Mouse (Mus musculus): Measurements from ENCODE around the gene Mroh8. TPM values are rescaled to one million over a fixed set of nuclear protein-coding genes. Genes with fewer than 3 reads are reported as not detected.

Mroh8 gene
- polyA plus RNA-seq (2015; fragmentation: Nextera tagmentation; extraction: Ambion mirVana): 0.09 and 0.21 TPM in 2 replicates

DNA sequence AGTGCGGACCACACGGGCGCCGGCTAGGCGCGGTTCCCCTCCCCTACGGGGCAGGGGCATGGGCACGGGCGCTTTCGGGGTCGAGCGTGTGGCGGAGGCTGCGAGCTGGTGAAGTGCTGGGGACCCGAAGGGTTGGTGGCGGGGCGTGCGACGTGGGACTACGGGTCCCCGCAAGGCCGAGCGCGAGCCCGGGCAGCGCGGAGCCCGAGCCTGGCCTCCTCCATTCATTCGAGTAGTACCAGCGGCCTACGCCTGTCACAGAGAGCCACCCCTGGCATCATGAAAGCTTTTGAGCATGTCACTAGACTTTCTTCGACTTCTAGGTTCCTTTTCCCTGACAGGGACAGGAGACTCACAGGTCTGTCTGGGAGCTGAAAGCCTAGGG lies at the start of gene Mroh8:
Mroh8 (minus strand) TSS at position 134 of the 385 bp plus-strand sequence.
- Histone ChIP-seq H3K9ac (ENCODE audit: low read depth, low read length) (peak within 1 kb of the TSS; percentile 89), H3K36me3 (ENCODE audit: control insufficient read depth, insufficient read depth) (peaks cover 16% of the 10 kb centered on the region; the same call in 1 of the 2 replicates), H3K4me2 (replicated peaks; ENCODE audit: low read depth) (peak within 1 kb of the TSS; percentile 75), H3K27me3 (replicated peaks; ENCODE audit: control insufficient read depth, insufficient read depth, low read length) (no peaks in the 10 kb centered on the region), H3K4me3 (ENCODE audit: low read depth, low read length) (peak within 1 kb of the TSS; percentile 94), H3K9me3 (ENCODE audit: control insufficient read depth) (no peaks in the 10 kb centered on the region), H3K27ac (ENCODE audit: low read depth, low read length) (peak within 1 kb of the TSS; percentile 92), H3K4me1 (replicated peaks; ENCODE audit: control insufficient read depth, insufficient read depth, low read length) (peaks cover 7% of the 10 kb centered on the region; the same call in 1 of the 2 replicates)
- peak; percentile 64 for ATAC-seq
- WGBS: 0% methylated on average over 30 of the region's 32 CpGs
- no peak for TF ChIP-seq CTCF (IDR thresholded peaks at IDR 0.05; ENCODE audit: low read depth)

DNA sequence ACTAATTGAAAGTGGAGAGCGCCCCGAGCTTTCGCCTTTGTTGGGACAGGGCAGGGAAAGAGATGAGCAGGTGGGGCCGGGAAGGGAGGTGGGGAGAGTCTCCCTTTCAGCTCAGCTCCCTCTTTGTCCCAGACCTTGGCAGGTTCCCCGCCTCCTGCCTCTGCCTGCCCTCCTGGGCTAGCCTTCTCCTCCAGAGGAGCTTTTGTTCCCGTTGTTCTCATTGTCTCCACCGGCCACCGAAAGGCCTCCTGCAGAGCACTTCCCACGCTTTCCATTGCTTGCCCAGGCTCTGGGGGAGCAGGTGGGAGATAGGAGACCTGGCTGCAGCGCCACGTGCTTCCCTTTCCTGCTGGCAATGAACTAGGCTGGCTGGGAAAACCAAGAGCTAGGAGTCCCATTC lies 49.2 kb upstream of the Mroh8 start:
- H3K4me1 ChIP-seq (replicated peaks; ENCODE audit: control insufficient read depth, insufficient read depth, low read length): no peaks in the 10 kb centered on the region
- H3K9me3 ChIP-seq (ENCODE audit: control insufficient read depth): no peaks in the 10 kb centered on the region
- no peak overlapping the region for H3K4me2 ChIP-seq (replicated peaks; ENCODE audit: low read depth)
- no peaks in the 10 kb centered on the region for H3K27me3 ChIP-seq (replicated peaks; ENCODE audit: control insufficient read depth, insufficient read depth, low read length)
- H3K36me3 ChIP-seq (ENCODE audit: control insufficient read depth, insufficient read depth): peaks cover 42% of the 10 kb centered on the region
- 61% methylated on average over 11 of the region's 11 CpGs for WGBS
- H3K9ac ChIP-seq (ENCODE audit: low read depth, low read length): no peak overlapping the region
- ATAC-seq: no peak
- no peak for TF ChIP-seq CTCF (IDR thresholded peaks at IDR 0.05; ENCODE audit: low read depth)
- no peak overlapping the region for H3K4me3 ChIP-seq (ENCODE audit: low read depth, low read length)
- H3K27ac ChIP-seq (ENCODE audit: low read depth, low read length): no peak overlapping the region

DNA sequence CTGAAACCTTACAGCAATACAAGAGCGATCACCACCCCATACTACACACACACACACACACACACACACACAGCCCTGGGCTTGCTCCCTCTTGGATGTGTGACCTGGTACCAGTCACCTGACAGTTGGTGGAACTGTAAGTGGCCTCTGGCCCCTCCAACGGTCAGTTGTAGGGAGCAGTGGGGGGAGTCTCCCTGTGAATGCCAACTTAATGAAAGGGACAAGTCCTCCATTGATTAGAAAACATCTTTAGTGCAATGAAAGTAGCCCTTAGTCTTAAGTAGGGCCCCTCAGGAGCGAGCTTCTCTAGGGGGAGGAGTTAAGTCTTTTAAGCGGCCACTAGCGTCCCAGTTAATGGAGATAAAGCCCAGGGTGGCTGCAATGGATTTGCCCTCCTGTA lies 48.8 kb upstream of the Mroh8 start:
- Histone ChIP-seq H3K4me2 (replicated peaks; ENCODE audit: low read depth) (no peak overlapping the region), H3K9ac (ENCODE audit: low read depth, low read length) (no peak overlapping the region), H3K4me1 (replicated peaks; ENCODE audit: control insufficient read depth, insufficient read depth, low read length) (no peaks in the 10 kb centered on the region), H3K27me3 (replicated peaks; ENCODE audit: control insufficient read depth, insufficient read depth, low read length) (no peaks in the 10 kb centered on the region), H3K9me3 (ENCODE audit: control insufficient read depth) (no peaks in the 10 kb centered on the region), H3K4me3 (ENCODE audit: low read depth, low read length) (no peak overlapping the region), H3K27ac (ENCODE audit: low read depth, low read length) (no peak overlapping the region), H3K36me3 (ENCODE audit: control insufficient read depth, insufficient read depth) (peaks cover 46% of the 10 kb centered on the region)
- WGBS: 58% methylated on average over 5 of the region's 5 CpGs
- ATAC-seq: no peak
- TF ChIP-seq CTCF (IDR thresholded peaks at IDR 0.05; ENCODE audit: low read depth): no peak

DNA sequence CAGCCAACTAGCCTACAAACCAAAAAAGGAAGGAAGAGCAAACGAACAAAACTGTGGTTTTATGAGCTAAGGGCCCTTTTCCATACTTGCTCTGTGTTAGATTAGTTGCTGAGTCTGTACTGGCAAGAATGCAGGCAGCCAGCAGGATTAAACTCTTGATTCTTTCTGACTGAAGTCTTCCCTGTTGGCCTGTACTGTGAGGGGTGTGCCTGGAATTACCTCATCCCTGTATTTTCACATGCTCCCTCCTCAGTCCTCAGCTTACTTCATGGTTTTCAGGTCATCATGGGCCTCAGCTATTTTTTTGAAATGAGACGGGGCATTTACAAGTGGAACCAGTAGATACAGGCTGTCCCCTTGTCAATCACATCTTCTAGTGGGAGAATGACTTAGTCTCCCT lies 45.9 kb upstream of the Mroh8 start:
- H3K27ac ChIP-seq (ENCODE audit: low read depth, low read length): no peak overlapping the region
- 68% methylated on average over 2 of the region's 2 CpGs for WGBS
- H3K9me3 ChIP-seq (ENCODE audit: control insufficient read depth): no peaks in the 10 kb centered on the region
- no peak overlapping the region for H3K4me3 ChIP-seq (ENCODE audit: low read depth, low read length)
- no peak overlapping the region for H3K9ac ChIP-seq (ENCODE audit: low read depth, low read length)
- H3K27me3 ChIP-seq (replicated peaks; ENCODE audit: control insufficient read depth, insufficient read depth, low read length): no peaks in the 10 kb centered on the region
- no peak for ATAC-seq
- no peak for TF ChIP-seq CTCF (IDR thresholded peaks at IDR 0.05; ENCODE audit: low read depth)
- H3K4me2 ChIP-seq (replicated peaks; ENCODE audit: low read depth): no peak overlapping the region
- H3K4me1 ChIP-seq (replicated peaks; ENCODE audit: control insufficient read depth, insufficient read depth, low read length): no peaks in the 10 kb centered on the region
- peaks cover 73% of the 10 kb centered on the region for H3K36me3 ChIP-seq (ENCODE audit: control insufficient read depth, insufficient read depth)

DNA sequence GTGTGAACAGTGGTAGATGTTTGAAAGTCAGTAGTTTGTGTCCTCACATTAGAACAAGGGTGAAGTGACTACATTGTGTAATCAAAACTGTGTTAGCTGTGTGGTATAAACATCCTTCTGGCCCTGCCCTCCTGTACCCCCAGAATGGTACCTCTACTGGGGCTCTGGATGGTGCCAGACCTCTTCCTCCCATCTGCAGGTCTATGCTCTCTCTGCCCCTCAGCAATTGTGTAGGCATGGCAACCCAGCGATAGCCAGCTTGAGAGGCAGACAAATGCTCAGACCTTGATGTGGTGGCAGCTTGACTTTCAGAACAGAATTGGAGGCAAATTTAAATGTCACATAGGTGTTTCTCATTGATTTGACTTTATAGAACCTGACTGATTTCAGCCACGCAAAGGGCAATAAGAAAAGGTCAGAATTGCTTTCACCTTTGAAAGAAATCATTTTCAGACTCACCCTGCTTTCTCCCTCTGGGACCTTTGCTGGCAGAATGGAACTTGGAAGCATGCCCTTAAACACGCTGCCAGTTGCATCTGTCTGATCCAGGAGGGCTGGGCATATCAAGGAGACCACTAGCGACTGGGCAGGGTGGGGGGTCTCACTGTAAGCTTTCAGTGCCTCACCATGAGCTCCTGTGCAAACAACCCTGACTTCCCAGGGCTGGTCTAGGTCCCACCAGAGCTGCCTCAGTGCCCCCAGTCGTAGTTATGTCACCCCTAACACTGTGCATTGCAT lies 42.8 kb upstream of the Mroh8 start:
- H3K4me3 ChIP-seq (ENCODE audit: low read depth, low read length): no peak overlapping the region
- no peak for TF ChIP-seq CTCF (IDR thresholded peaks at IDR 0.05; ENCODE audit: low read depth)
- H3K27me3 ChIP-seq (replicated peaks; ENCODE audit: control insufficient read depth, insufficient read depth, low read length): no peaks in the 10 kb centered on the region
- no peaks in the 10 kb centered on the region for H3K9me3 ChIP-seq (ENCODE audit: control insufficient read depth)
- no peak overlapping the region for H3K27ac ChIP-seq (ENCODE audit: low read depth, low read length)
- H3K36me3 ChIP-seq (ENCODE audit: control insufficient read depth, insufficient read depth): peaks cover 75% of the 10 kb centered on the region
- no peak overlapping the region for H3K9ac ChIP-seq (ENCODE audit: low read depth, low read length)
- no peak overlapping the region for H3K4me2 ChIP-seq (replicated peaks; ENCODE audit: low read depth)
- no peaks in the 10 kb centered on the region for H3K4me1 ChIP-seq (replicated peaks; ENCODE audit: control insufficient read depth, insufficient read depth, low read length)
- no peak for ATAC-seq
- 79% methylated on average over 5 of the region's 5 CpGs for WGBS

DNA sequence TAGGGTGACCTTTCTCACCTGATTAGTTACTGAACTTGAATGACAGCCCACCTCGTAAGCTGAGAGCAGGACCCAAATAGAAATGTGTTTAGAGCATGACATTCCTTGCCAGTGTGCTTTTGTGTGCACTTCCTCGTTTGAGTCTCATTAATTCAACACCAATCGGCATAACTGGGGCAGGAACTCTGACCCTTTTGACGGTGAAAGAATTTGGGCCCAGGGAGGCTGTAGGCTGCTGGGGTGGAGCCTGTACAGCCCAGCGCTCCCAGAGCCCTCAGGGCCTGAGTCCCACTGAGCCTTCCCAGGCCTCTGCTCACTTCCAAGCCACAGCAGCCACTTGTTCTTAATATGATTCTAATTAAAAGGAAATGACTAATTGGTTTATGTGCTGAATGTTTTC lies 41.5 kb upstream of the Mroh8 start:
- Histone ChIP-seq H3K4me2 (replicated peaks; ENCODE audit: low read depth) (no peak overlapping the region), H3K27ac (ENCODE audit: low read depth, low read length) (no peak overlapping the region), H3K4me1 (replicated peaks; ENCODE audit: control insufficient read depth, insufficient read depth, low read length) (no peaks in the 10 kb centered on the region), H3K4me3 (ENCODE audit: low read depth, low read length) (no peak overlapping the region), H3K27me3 (replicated peaks; ENCODE audit: control insufficient read depth, insufficient read depth, low read length) (no peaks in the 10 kb centered on the region), H3K9me3 (ENCODE audit: control insufficient read depth) (no peaks in the 10 kb centered on the region), H3K36me3 (ENCODE audit: control insufficient read depth, insufficient read depth) (peaks cover 75% of the 10 kb centered on the region), H3K9ac (ENCODE audit: low read depth, low read length) (no peak overlapping the region)
- WGBS: 52% methylated on average over 5 of the region's 5 CpGs
- no peak for ATAC-seq
- no peak for TF ChIP-seq CTCF (IDR thresholded peaks at IDR 0.05; ENCODE audit: low read depth)

Data from intestine, postnatal 0 days (tissue).